Mouse (Mus musculus) myocyte (in vitro differentiated cells): ENCODE results near the gene Stat5a.

Experiments
- CEBPB ChIP-seq: IDR thresholded peaks from 2 replicates; pipeline ENCODE4 v1.6.1; 2011; ENCODE audit warnings: mild to moderate bottlenecking, moderate library complexity; ENCODE audit not compliant: poor library complexity, insufficient read depth, severe bottlenecking
- E2F4 ChIP-seq: IDR thresholded peaks from one replicate; pipeline ENCODE4 v1.6.1; 2011; ENCODE audit warnings: mild to moderate bottlenecking, control low read depth, moderate library complexity; ENCODE audit not compliant: insufficient read depth
- MYOD1 ChIP-seq, 3 experiments: IDR thresholded peaks; one replicate each; pipeline ENCODE4 v1.6.1; 2011; ENCODE audit warnings: control low read depth in 2 of 3, low read depth in 2 of 3, mild to moderate bottlenecking in 2 of 3, moderate library complexity in 1 of 3; ENCODE audit not compliant: insufficient read length in 2 of 3, control insufficient read depth in 1 of 3
- MYOG ChIP-seq, 3 experiments: IDR thresholded peaks; one replicate each; pipeline ENCODE4 v1.6.1; 2011; ENCODE audit warnings: control low read depth in 2 of 3, low read depth in 2 of 3, mild to moderate bottlenecking in 2 of 3; ENCODE audit not compliant: insufficient read length in 2 of 3, control insufficient read depth in 1 of 3, insufficient read depth in 1 of 3
- POLR2A ChIP-seq: IDR thresholded peaks from one replicate; pipeline ENCODE4 v1.6.1; 2011; ENCODE audit warnings: low read depth, mild to moderate bottlenecking, control low read depth, moderate library complexity; ENCODE audit not compliant: insufficient read length
- POLR2AphosphoS2 ChIP-seq: IDR thresholded peaks from one replicate; pipeline ENCODE4 v1.6.1; 2011; ENCODE audit warnings: low read depth, control low read depth; ENCODE audit not compliant: insufficient read length
- REST ChIP-seq: IDR thresholded peaks from one replicate; pipeline ENCODE4 v1.6.1; 2011; ENCODE audit warnings: mild to moderate bottlenecking, control low read depth, moderate library complexity; ENCODE audit not compliant: insufficient read depth, insufficient read length
- TCF3 ChIP-seq: IDR thresholded peaks from one replicate; pipeline ENCODE4 v1.6.1; 2011; ENCODE audit warnings: low read depth, control low read depth; ENCODE audit not compliant: insufficient read length
- USF1 ChIP-seq: IDR thresholded peaks from one replicate; pipeline ENCODE4 v1.6.1; 2011; ENCODE audit warnings: low read depth, mild to moderate bottlenecking, control low read depth, moderate library complexity

DNA sequence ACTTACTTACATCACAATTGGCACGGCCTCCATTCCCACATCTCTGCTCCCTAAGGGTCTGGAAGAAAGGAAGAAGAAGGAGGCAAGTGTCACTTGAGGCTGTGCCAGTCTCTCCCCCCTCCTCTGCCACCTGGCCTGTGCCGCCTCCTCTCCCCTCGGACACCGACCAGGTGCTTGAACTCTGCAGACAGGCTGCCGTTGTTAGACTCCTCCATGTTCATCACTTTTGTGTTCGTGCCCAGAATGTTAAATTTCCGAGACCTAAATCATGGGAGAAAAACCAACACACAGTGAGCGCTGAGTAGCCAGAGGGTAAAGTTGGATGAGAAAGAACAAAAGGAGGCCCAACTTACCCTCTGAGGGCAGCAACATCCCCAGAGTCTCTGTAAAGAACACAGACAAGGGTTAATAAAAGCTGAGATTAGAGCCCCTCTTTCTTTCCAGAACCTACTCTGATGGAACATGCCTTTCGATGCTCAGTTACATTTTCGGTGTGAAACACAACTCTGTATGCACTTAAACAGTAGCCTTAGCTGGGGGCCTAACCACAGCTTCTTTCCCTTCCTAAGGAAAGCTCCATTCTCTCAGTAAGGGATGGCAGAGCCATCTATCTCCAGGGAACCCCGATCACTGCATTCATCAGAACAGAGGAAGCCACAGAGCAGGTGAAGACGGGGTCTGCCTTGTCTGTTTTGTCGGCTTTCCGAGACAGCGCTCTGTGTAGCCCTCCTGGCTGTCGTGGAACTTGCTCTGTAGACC lies 39.5 kb downstream of the Stat5a start:
- TF ChIP-seq USF1: no peak
- no peak for TF ChIP-seq POLR2A
- TF ChIP-seq TCF3: no peak
- TF ChIP-seq MYOD1 (IDR thresholded peaks at IDR 0.05; ENCODE audit: control insufficient read depth in 1 of 3, insufficient read length in 2 of 3, low read depth in 2 of 3): no peak
- TF ChIP-seq POLR2AphosphoS2: no peak
- no peak for TF ChIP-seq REST
- TF ChIP-seq E2F4: no peak
- TF ChIP-seq CEBPB: no peak
- TF ChIP-seq MYOG (IDR thresholded peaks at IDR 0.05; ENCODE audit: control insufficient read depth in 1 of 3, insufficient read depth in 1 of 3, insufficient read length in 2 of 3, low read depth in 2 of 3): no peak
